Mouse (Mus musculus): ENCODE measurements around the gene Chrm1. TPM values are rescaled to one million over a fixed set of nuclear protein-coding genes. Genes with fewer than 3 reads are reported as not detected.

Gene Chrm1
- polyA plus RNA-seq, 1 experiment: not detected

- Histone ChIP-seq H3ac (ENCODE audit: control insufficient read depth, insufficient read length, low read depth) (no peak overlapping the region), H3K36me3 (ENCODE audit: control insufficient read depth, insufficient read depth) (peaks cover 32% of the 10 kb centered on the region), H3K79me2 (ENCODE audit: control insufficient read depth, insufficient read depth) (peaks cover 93% of the 10 kb centered on the region), H3K79me3 (ENCODE audit: low read depth) (peaks cover 72% of the 10 kb centered on the region), H3K27me3 (ENCODE audit: control insufficient read depth, insufficient read depth, insufficient read length) (no peaks in the 10 kb centered on the region), H3K4me3 (ENCODE audit: insufficient read depth, poor library complexity, severe bottlenecking) (peak overlapping the region; percentile 93)
- TF ChIP-seq CTCF (IDR thresholded peaks at IDR 0.05; ENCODE audit: control insufficient read depth, insufficient read depth, insufficient read length) (no peak), MYOD1 (IDR thresholded peaks at IDR 0.05; ENCODE audit: control insufficient read depth, insufficient read length, low read depth) (no peak), CEBPB (IDR thresholded peaks at IDR 0.05; ENCODE audit: low read depth) (no peak), USF1 (IDR thresholded peaks at IDR 0.05; ENCODE audit: low read depth) (no peak), FOSL1 (IDR thresholded peaks at IDR 0.05; ENCODE audit: insufficient read depth, low read length, poor library complexity, severe bottlenecking) (no peak), MAX (IDR thresholded peaks at IDR 0.05) (no peak), MYOG (IDR thresholded peaks at IDR 0.05; ENCODE audit: control insufficient read depth, extremely low read depth, insufficient read length) (no peak)
These were observed 57.8 kb downstream of the Chrm1 start for GRCm38 (mm10) chr19:8721378-8721777.

GRCm38 (mm10) chr19:8722021-8722420 is 58.4 kb downstream of the Chrm1 start:
- no peaks in the 10 kb centered on the region for H3K27me3 ChIP-seq (ENCODE audit: control insufficient read depth, insufficient read depth, insufficient read length)

DNA sequence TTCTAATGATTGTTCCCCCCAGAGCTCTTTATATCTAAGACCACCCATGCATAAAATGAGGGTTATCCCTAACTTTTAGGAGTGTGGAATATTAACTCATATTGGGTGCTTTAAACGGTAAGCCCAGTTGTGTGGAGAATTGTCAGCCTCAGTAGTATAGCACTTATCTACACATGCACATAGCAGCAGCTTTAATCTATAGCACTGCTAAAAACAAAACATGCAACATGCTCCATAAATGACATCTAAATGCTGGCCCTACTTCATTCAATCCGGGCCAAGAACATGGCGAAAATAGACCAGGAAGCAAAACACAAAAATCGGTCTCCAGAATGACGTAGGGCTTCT is 58.9 kb downstream of the Chrm1 start:
- Histone ChIP-seq H3K79me3 (ENCODE audit: low read depth) (peaks cover 63% of the 10 kb centered on the region), H3K27me3 (ENCODE audit: control insufficient read depth, insufficient read depth, insufficient read length) (no peaks in the 10 kb centered on the region)
- TF ChIP-seq MYOG (IDR thresholded peaks at IDR 0.05; ENCODE audit: control insufficient read depth, extremely low read depth, insufficient read length) (no peak), MYOD1 (IDR thresholded peaks at IDR 0.05; ENCODE audit: control insufficient read depth, insufficient read length, low read depth) (no peak), MAX (IDR thresholded peaks at IDR 0.05) (no peak), USF1 (IDR thresholded peaks at IDR 0.05; ENCODE audit: low read depth) (no peak), CTCF (IDR thresholded peaks at IDR 0.05; ENCODE audit: control insufficient read depth, insufficient read depth, insufficient read length) (no peak), FOSL1 (IDR thresholded peaks at IDR 0.05; ENCODE audit: insufficient read depth, low read length, poor library complexity, severe bottlenecking) (no peak), CEBPB (IDR thresholded peaks at IDR 0.05; ENCODE audit: low read depth) (no peak)

More at GRCm38 (mm10) chr19:8722021-8722420, 58.4 kb downstream of the Chrm1 start:
- H3ac ChIP-seq (ENCODE audit: control insufficient read depth, insufficient read length, low read depth): peak overlapping the region; percentile 88
- peak overlapping the region; percentile 93 for H3K4me3 ChIP-seq (ENCODE audit: insufficient read depth, poor library complexity, severe bottlenecking)
- TF ChIP-seq USF1 (IDR thresholded peaks at IDR 0.05; ENCODE audit: low read depth): peak; percentile 42
- no peak for TF ChIP-seq CTCF (IDR thresholded peaks at IDR 0.05; ENCODE audit: control insufficient read depth, insufficient read depth, insufficient read length)
- peaks cover 91% of the 10 kb centered on the region for H3K79me2 ChIP-seq (ENCODE audit: control insufficient read depth, insufficient read depth)
- H3K36me3 ChIP-seq (ENCODE audit: control insufficient read depth, insufficient read depth): peaks cover 38% of the 10 kb centered on the region
- H3K79me3 ChIP-seq (ENCODE audit: low read depth): peaks cover 68% of the 10 kb centered on the region

GRCm38 (mm10) chr19:8722907-8723573 is 59.5 kb downstream of the Chrm1 start, which contains the start of gene Slc3a2:
Slc3a2 (minus strand) TSS chr19:8723369.
- H3K79me3 ChIP-seq (ENCODE audit: low read depth): peaks cover 59% of the 10 kb centered on the region
- H3K27me3 ChIP-seq (ENCODE audit: control insufficient read depth, insufficient read depth, insufficient read length): no peaks in the 10 kb centered on the region
- H3ac ChIP-seq (ENCODE audit: control insufficient read depth, insufficient read length, low read depth): peak within 1 kb of the TSS; percentile 94
- H3K36me3 ChIP-seq (ENCODE audit: control insufficient read depth, insufficient read depth): peaks cover 38% of the 10 kb centered on the region
- TF ChIP-seq MAX (IDR thresholded peaks at IDR 0.05) (peak; percentile 86), MYOD1 (IDR thresholded peaks at IDR 0.05; ENCODE audit: control insufficient read depth, insufficient read length, low read depth) (no peak), FOSL1 (IDR thresholded peaks at IDR 0.05; ENCODE audit: insufficient read depth, low read length, poor library complexity, severe bottlenecking) (no peak), CEBPB (IDR thresholded peaks at IDR 0.05; ENCODE audit: low read depth) (no peak), USF1 (IDR thresholded peaks at IDR 0.05; ENCODE audit: low read depth) (no peak)
- H3K4me3 ChIP-seq (ENCODE audit: insufficient read depth, poor library complexity, severe bottlenecking): peak within 1 kb of the TSS; percentile 93
- peaks cover 81% of the 10 kb centered on the region for H3K79me2 ChIP-seq (ENCODE audit: control insufficient read depth, insufficient read depth)

More for the DNA sequence above, 58.9 kb downstream of the Chrm1 start:
- Histone ChIP-seq H3ac (ENCODE audit: control insufficient read depth, insufficient read length, low read depth) (peak overlapping the region; percentile 88), H3K4me3 (ENCODE audit: insufficient read depth, poor library complexity, severe bottlenecking) (peak overlapping the region; percentile 93), H3K79me2 (ENCODE audit: control insufficient read depth, insufficient read depth) (peaks cover 86% of the 10 kb centered on the region), H3K36me3 (ENCODE audit: control insufficient read depth, insufficient read depth) (peaks cover 38% of the 10 kb centered on the region)

- Histone ChIP-seq H3ac (ENCODE audit: control insufficient read depth, insufficient read length, low read depth) (peak overlapping the region; percentile 94), H3K27me3 (ENCODE audit: control insufficient read depth, insufficient read depth, insufficient read length) (no peaks in the 10 kb centered on the region), H3K79me2 (ENCODE audit: control insufficient read depth, insufficient read depth) (peaks cover 74% of the 10 kb centered on the region), H3K36me3 (ENCODE audit: control insufficient read depth, insufficient read depth) (peaks cover 38% of the 10 kb centered on the region), H3K79me3 (ENCODE audit: low read depth) (peaks cover 54% of the 10 kb centered on the region), H3K4me3 (ENCODE audit: insufficient read depth, poor library complexity, severe bottlenecking) (peak overlapping the region; percentile 93)
- no peak for TF ChIP-seq CTCF (IDR thresholded peaks at IDR 0.05; ENCODE audit: control insufficient read depth, insufficient read depth, insufficient read length)
- no peak for TF ChIP-seq FOSL1 (IDR thresholded peaks at IDR 0.05; ENCODE audit: insufficient read depth, low read length, poor library complexity, severe bottlenecking)
- TF ChIP-seq MAX (IDR thresholded peaks at IDR 0.05): no peak
- no peak for TF ChIP-seq CEBPB (IDR thresholded peaks at IDR 0.05; ENCODE audit: low read depth)
- TF ChIP-seq USF1 (IDR thresholded peaks at IDR 0.05; ENCODE audit: low read depth): no peak
- no peak for TF ChIP-seq MYOG (IDR thresholded peaks at IDR 0.05; ENCODE audit: control insufficient read depth, extremely low read depth, insufficient read length)
- no peak for TF ChIP-seq MYOD1 (IDR thresholded peaks at IDR 0.05; ENCODE audit: control insufficient read depth, insufficient read length, low read depth)
These were observed 60.2 kb downstream of the Chrm1 start for GRCm38 (mm10) chr19:8723574-8724346.
